Mouse (Mus musculus): Measurements from ENCODE around the gene Bbs5. TPM values are rescaled to one million over a fixed set of nuclear protein-coding genes. Genes with fewer than 3 reads are reported as not detected.
A peak's percentile ranks its signal among the peaks of the same experiment; 100 is the strongest.

Bbs5 gene
- total RNA-seq, 1 experiment, result 8.3 TPM

DNA sequence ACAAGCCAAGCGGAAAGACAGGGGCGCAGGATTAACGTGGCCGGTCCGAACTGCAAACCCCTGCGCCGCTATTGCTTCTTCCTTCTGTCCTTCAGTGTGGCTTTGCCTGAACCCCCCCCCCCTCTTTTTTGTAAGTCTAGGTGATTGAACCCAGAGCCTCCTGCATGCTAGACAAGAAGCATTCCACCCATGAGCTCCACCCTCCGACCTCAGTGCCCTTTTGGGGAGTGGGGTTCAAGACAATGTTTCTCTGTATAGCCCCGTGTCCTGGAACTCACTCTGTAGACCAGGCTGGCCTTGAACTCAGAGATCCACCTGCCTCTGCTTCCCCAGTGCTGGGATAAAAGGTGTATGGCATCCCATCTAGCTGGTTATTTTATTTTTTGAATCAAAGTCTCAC is 34.3 kb upstream of the Bbs5 start:
- Histone ChIP-seq H3K9me3 (ENCODE audit: control insufficient read depth, insufficient read depth, low read depth, low read length) (no peaks in the 10 kb centered on the region), H3K4me1 (ENCODE audit: control insufficient read depth in 2 of 2, insufficient read depth in 2 of 2, low read length in 2 of 2, poor library complexity in 1 of 2) (peaks cover 4 to 22% of the 10 kb centered on the region in 2 experiments; a peak in 2 of 4 replicates), H3K4me3 (ENCODE audit: insufficient read depth in 1 of 2, low read depth in 1 of 2, low read length in 2 of 2, poor library complexity in 1 of 2, severe bottlenecking in 1 of 2) (peak overlapping the region in 1 of 2 experiments; percentile 19; a peak in 1 of 4 replicates), H3K9ac (ENCODE audit: insufficient read depth, low read depth, low read length, poor library complexity, severe bottlenecking) (peak overlapping the region; percentile 19; the same call in 1 of the 2 replicates), H3K27ac (ENCODE audit: insufficient read depth, low read depth, low read length, poor library complexity, severe bottlenecking) (no peak overlapping the region; the same call in 1 of the 2 replicates), H3K36me3 (ENCODE audit: control insufficient read depth, insufficient read depth, low read length, poor library complexity, severe bottlenecking) (no peaks in the 10 kb centered on the region)
- DNase-seq (ENCODE audit: low read depth, low spot score), result no peak
- TF ChIP-seq CHD2 (IDR thresholded peaks at IDR 0.05; ENCODE audit: low read depth, low read length) (no peak), ZNF384 (IDR thresholded peaks at IDR 0.05; ENCODE audit: low read depth, low read length) (no peak), HCFC1 (IDR thresholded peaks at IDR 0.05; ENCODE audit: borderline replicate concordance, insufficient read depth, low read length) (no peak), ZC3H11A (IDR thresholded peaks at IDR 0.05; ENCODE audit: borderline replicate concordance, low read depth, low read length) (no peak), MAFK (IDR thresholded peaks at IDR 0.05; ENCODE audit: insufficient read depth, low read depth, low read length) (no peak)
- in situ Hi-C loops (cut with MboI; ENCODE audit: low sequenced_read_pairs in 2 of 2, unreplicated experiment in 2 of 2), result no loop called here

- Histone ChIP-seq H3K4me3 (ENCODE audit: insufficient read depth in 1 of 2, low read depth in 1 of 2, low read length in 2 of 2, poor library complexity in 1 of 2, severe bottlenecking in 1 of 2) (no peak overlapping the region), H3K9ac (ENCODE audit: insufficient read depth, low read depth, low read length, poor library complexity, severe bottlenecking) (no peak overlapping the region)
- DNase-seq (ENCODE audit: low read depth, low spot score), result no peak
These were observed 33.7 kb upstream of the Bbs5 start for GRCm38 (mm10) chr2:69613237-69613636.

GRCm38 (mm10) chr2:69618336-69618735 is 28.6 kb upstream of the Bbs5 start:
- TF ChIP-seq HCFC1 (IDR thresholded peaks at IDR 0.05; ENCODE audit: borderline replicate concordance, insufficient read depth, low read length), result no peak
- no peak for TF ChIP-seq CHD2 (IDR thresholded peaks at IDR 0.05; ENCODE audit: low read depth, low read length)
- no peak for TF ChIP-seq ZNF384 (IDR thresholded peaks at IDR 0.05; ENCODE audit: low read depth, low read length)
- TF ChIP-seq ZC3H11A (IDR thresholded peaks at IDR 0.05; ENCODE audit: borderline replicate concordance, low read depth, low read length), result no peak
- TF ChIP-seq MAFK (IDR thresholded peaks at IDR 0.05; ENCODE audit: insufficient read depth, low read depth, low read length), result no peak

More at GRCm38 (mm10) chr2:69613237-69613636, 33.7 kb upstream of the Bbs5 start:
- TF ChIP-seq MAFK (IDR thresholded peaks at IDR 0.05; ENCODE audit: insufficient read depth, low read depth, low read length) (peak; percentile 100), ZC3H11A (IDR thresholded peaks at IDR 0.05; ENCODE audit: borderline replicate concordance, low read depth, low read length) (no peak), ZNF384 (IDR thresholded peaks at IDR 0.05; ENCODE audit: low read depth, low read length) (peak; percentile 93)
- in situ Hi-C loops (cut with MboI; ENCODE audit: low sequenced_read_pairs in 2 of 2, unreplicated experiment in 2 of 2), result no loop called here
- Histone ChIP-seq H3K36me3 (ENCODE audit: control insufficient read depth, insufficient read depth, low read length, poor library complexity, severe bottlenecking) (no peaks in the 10 kb centered on the region), H3K9me3 (ENCODE audit: control insufficient read depth, insufficient read depth, low read depth, low read length) (no peaks in the 10 kb centered on the region), H3K27ac (ENCODE audit: insufficient read depth, low read depth, low read length, poor library complexity, severe bottlenecking) (no peak overlapping the region; the same call in 1 of the 2 replicates), H3K4me1 (ENCODE audit: control insufficient read depth in 2 of 2, insufficient read depth in 2 of 2, low read length in 2 of 2, poor library complexity in 1 of 2) (peaks cover 4 to 22% of the 10 kb centered on the region in 2 experiments; a peak in 2 of 4 replicates)

GRCm38 (mm10) chr2:69619286-69619685 is 27.7 kb upstream of the Bbs5 start:
- in situ Hi-C loops (cut with MboI; ENCODE audit: low sequenced_read_pairs in 2 of 2, unreplicated experiment in 2 of 2), result no loop called here
- H3K9me3 ChIP-seq (ENCODE audit: control insufficient read depth, insufficient read depth, low read depth, low read length), result no peaks in the 10 kb centered on the region

More at GRCm38 (mm10) chr2:69618336-69618735, 28.6 kb upstream of the Bbs5 start:
- H3K4me1 ChIP-seq (ENCODE audit: control insufficient read depth in 2 of 2, insufficient read depth in 2 of 2, low read length in 2 of 2, poor library complexity in 1 of 2), result peaks cover 0 to 11% of the 10 kb centered on the region in 2 experiments; a peak in 2 of 4 replicates
- H3K36me3 ChIP-seq (ENCODE audit: control insufficient read depth, insufficient read depth, low read length, poor library complexity, severe bottlenecking), result no peaks in the 10 kb centered on the region
- H3K27ac ChIP-seq (ENCODE audit: insufficient read depth, low read depth, low read length, poor library complexity, severe bottlenecking), result no peak overlapping the region
- H3K9me3 ChIP-seq (ENCODE audit: control insufficient read depth, insufficient read depth, low read depth, low read length), result no peaks in the 10 kb centered on the region
- no peak overlapping the region for H3K9ac ChIP-seq (ENCODE audit: insufficient read depth, low read depth, low read length, poor library complexity, severe bottlenecking)
- no peak for DNase-seq (ENCODE audit: low read depth, low spot score)
- in situ Hi-C loops (cut with MboI; ENCODE audit: low sequenced_read_pairs in 2 of 2, unreplicated experiment in 2 of 2), result no loop called here
- no peak overlapping the region for H3K4me3 ChIP-seq (ENCODE audit: insufficient read depth in 1 of 2, low read depth in 1 of 2, low read length in 2 of 2, poor library complexity in 1 of 2, severe bottlenecking in 1 of 2)

More at GRCm38 (mm10) chr2:69619286-69619685, 27.7 kb upstream of the Bbs5 start:
- Histone ChIP-seq H3K4me3 (ENCODE audit: insufficient read depth in 1 of 2, low read depth in 1 of 2, low read length in 2 of 2, poor library complexity in 1 of 2, severe bottlenecking in 1 of 2) (no peak overlapping the region), H3K4me1 (ENCODE audit: control insufficient read depth in 2 of 2, insufficient read depth in 2 of 2, low read length in 2 of 2, poor library complexity in 1 of 2) (peaks cover 0 to 7% of the 10 kb centered on the region in 2 experiments; a peak in 2 of 4 replicates), H3K9ac (ENCODE audit: insufficient read depth, low read depth, low read length, poor library complexity, severe bottlenecking) (no peak overlapping the region), H3K27ac (ENCODE audit: insufficient read depth, low read depth, low read length, poor library complexity, severe bottlenecking) (no peak overlapping the region), H3K36me3 (ENCODE audit: control insufficient read depth, insufficient read depth, low read length, poor library complexity, severe bottlenecking) (no peaks in the 10 kb centered on the region)
- no peak for DNase-seq (ENCODE audit: low read depth, low spot score)
- TF ChIP-seq HCFC1 (IDR thresholded peaks at IDR 0.05; ENCODE audit: borderline replicate concordance, insufficient read depth, low read length) (no peak), ZC3H11A (IDR thresholded peaks at IDR 0.05; ENCODE audit: borderline replicate concordance, low read depth, low read length) (0 out of 2 replicates have a peak, but pooled peaks have one; percentile 24), CHD2 (IDR thresholded peaks at IDR 0.05; ENCODE audit: low read depth, low read length) (no peak), MAFK (IDR thresholded peaks at IDR 0.05; ENCODE audit: insufficient read depth, low read depth, low read length) (no peak), ZNF384 (IDR thresholded peaks at IDR 0.05; ENCODE audit: low read depth, low read length) (no peak)
